Comparison of ENCODE assay signal across 8 mouse cellular contexts in genomic region chr10:80199440-80200008, GRCm38 (mm10). TPM values are rescaled to one million over a fixed set of nuclear protein-coding genes. Genes with fewer than 3 reads are reported as not detected.
DNase-seq lines count a peak whose midpoint lies in the region; ATAC-seq lines count a peak whose summit lies in the region.

No protein-coding gene starts in this region.

- H3K9me3 ChIP-seq in hindbrain, embryonic 15.5 days, result no peaks in the 10 kb centered on the region

- peak; percentile 55; the same call in 1 of the 2 replicates for ATAC-seq in hindbrain, embryonic 15.5 days (ENCODE audit: low FRiP score, low read depth)

- 56% methylated on average over 3 of the region's 3 CpGs for WGBS in hindbrain, embryonic 15.5 days

- H3K9ac ChIP-seq in hindbrain, embryonic 15.5 days, result no peak overlapping the region

- H3K4me1 ChIP-seq in hindbrain, embryonic 15.5 days (replicated peaks), result no peaks in the 10 kb centered on the region

- no peaks in the 10 kb centered on the region for H3K36me3 ChIP-seq in hindbrain, embryonic 15.5 days

- no peaks in the 10 kb centered on the region for H3K27me3 ChIP-seq in hindbrain, embryonic 15.5 days

- no peak overlapping the region for H3K4me2 ChIP-seq in hindbrain, embryonic 15.5 days

- H3K4me3 ChIP-seq in hindbrain, embryonic 15.5 days, result no peak overlapping the region

- DNase-seq in R1 (ENCODE audit: low read depth, low spot score), result peak; percentile 93
- DNase-seq in cerebellum, postnatal 10 days, result peak; percentile 93 to 95
- DNase-seq in gastrocnemius, adult 18-20 months (ENCODE audit: low spot score), result peak; percentile 89
- DNase-seq in layer of hippocampus, postnatal 25 days (ENCODE audit: extremely low spot score in 1 of 2, low spot score in 1 of 2), result peak; percentile 41 to 67
- DNase-seq in lung, postnatal 4 days, result peak; percentile 80 to 87
- DNase-seq in right cerebral cortex, adult 18-20 months, result peak; percentile 83
- DNase-seq in urinary bladder, postnatal 36 days (ENCODE audit: low spot score in 2 of 2), result peak; percentile 69 to 81

- H3K27ac ChIP-seq in hindbrain, embryonic 15.5 days (replicated peaks), result no peak overlapping the region

RNA-seq across cellular contexts. Expression of gene Efna2, which starts 20.2 kb away (rescaled TPM):
- total RNA-seq in gastrocnemius, adult 18-20 months (2021), result under 1 TPM; 0.24 to 0.48 TPM
- polyA plus RNA-seq in hindbrain, embryonic 15.5 days (2015; fragmentation: Nextera tagmentation; extraction: Ambion mirVana), result 29.1 and 33.6 TPM in 2 replicates
- total RNA-seq in layer of hippocampus, postnatal 25 days (2021), result 10 to 100 TPM; 11.9 to 12.7 TPM

RNA-seq across cellular contexts. Expression of gene Mum1, which starts 26.7 kb away (rescaled TPM):
- 10 to 100 TPM; 13.8 to 13.9 TPM for total RNA-seq in gastrocnemius, adult 18-20 months (2021)
- polyA plus RNA-seq in hindbrain, embryonic 15.5 days (2015; fragmentation: Nextera tagmentation; extraction: Ambion mirVana), result 36.5 and 38.6 TPM in 2 replicates
- 10 to 100 TPM; 39.5 to 48.9 TPM for total RNA-seq in layer of hippocampus, postnatal 25 days (2021)

RNA-seq across cellular contexts. Expression of gene 1600002K03Rik, which starts 26.8 kb away (rescaled TPM):
- 1 to 10 TPM; 5.4 to 6.5 TPM for total RNA-seq in gastrocnemius, adult 18-20 months (2021)
- polyA plus RNA-seq in hindbrain, embryonic 15.5 days (2015; fragmentation: Nextera tagmentation; extraction: Ambion mirVana), result 10.1 and 12.7 TPM in 2 replicates
- total RNA-seq in layer of hippocampus, postnatal 25 days (2021), result 1 to 10 TPM; 5.8 to 6.2 TPM

RNA-seq across cellular contexts. Expression of gene Cirbp, which starts 33.7 kb away (rescaled TPM):
- total RNA-seq in gastrocnemius, adult 18-20 months (2021), result 10 to 100 TPM; 28.9 to 37.5 TPM
- polyA plus RNA-seq in hindbrain, embryonic 15.5 days (2015; fragmentation: Nextera tagmentation; extraction: Ambion mirVana), result 295 and 319 TPM in 2 replicates
- total RNA-seq in layer of hippocampus, postnatal 25 days (2021), result 10 to 100 TPM; 69.5 to 97.5 TPM

RNA-seq across cellular contexts. Expression of gene Ndufs7, which starts 49.4 kb away (rescaled TPM):
- total RNA-seq in gastrocnemius, adult 18-20 months (2021), result 100 to 1,000 TPM; 578 to 613 TPM
- polyA plus RNA-seq in hindbrain, embryonic 15.5 days (2015; fragmentation: Nextera tagmentation; extraction: Ambion mirVana), result 311 and 321 TPM in 2 replicates
- 100 to 1,000 TPM; 196 to 223 TPM for total RNA-seq in layer of hippocampus, postnatal 25 days (2021)

Comparison
In these comparisons a context has a peak if more than half of its experiments do, and no peak if none do; other contexts are left out.
1. RNA of gene Efna2, which starts 20.2 kb away (total RNA-seq): 11.9 to 12.7 TPM in layer of hippocampus, postnatal 25 days; 0.24 to 0.48 TPM in gastrocnemius, adult 18-20 months; every median in the first group is over 4 times any median in the second.
2. Peak in every context shown above with its lines, with median percentiles within 50 percentile points of each other: DNase-seq.